Mouse (Mus musculus) heart, embryonic 16.5 days (tissue): ENCODE measurements around the gene Luc7l. TPM values are rescaled to one million over a fixed set of nuclear protein-coding genes. Genes with fewer than 3 reads are reported as not detected.

Experiments used
- ATAC-seq: fragments of 200-750 bp; cut with Nextera tagmentation; replicated peaks from 2 replicates; pipeline ENCODE4 v1.8.0; 2017; ENCODE audit warnings: moderate number of reproducible peaks; ENCODE audit not compliant: insufficient read depth, low FRiP score; ENCODE audit errors: extremely low read depth
- H3K27ac ChIP-seq: fragments of 300-500 bp; sonication (generic); 2 replicates; pipeline ENCODE4 v1.5.1; 2014; ENCODE audit warnings: mild to moderate bottlenecking, low read length, control low read depth, moderate library complexity
- H3K27me3 ChIP-seq: fragments of 300-500 bp; sonication (generic); 2 replicates; pipeline ENCODE4 v1.6.1; 2014; ENCODE audit warnings: low read length, mixed read lengths; ENCODE audit not compliant: control insufficient read depth, insufficient read depth
- H3K36me3 ChIP-seq: fragments of 300-500 bp; sonication (generic); 2 replicates; pipeline ENCODE4 v1.6.1; 2014; ENCODE audit not compliant: control insufficient read depth, insufficient read depth
- H3K4me1 ChIP-seq: fragments of 300-500 bp; sonication (generic); 2 replicates; pipeline ENCODE4 v1.6.1; 2014; ENCODE audit warnings: low read length, mixed read lengths; ENCODE audit not compliant: control insufficient read depth, insufficient read depth
- H3K4me2 ChIP-seq: fragments of 300-500 bp; sonication (generic); 2 replicates; pipeline ENCODE4 v1.6.1; 2014; ENCODE audit warnings: low read depth, mild to moderate bottlenecking, control low read depth, low read length
- H3K4me3 ChIP-seq: fragments of 300-500 bp; sonication (generic); 2 replicates; pipeline ENCODE4 v1.5.1; 2014; ENCODE audit warnings: mild to moderate bottlenecking, control low read depth, low read length
- H3K9ac ChIP-seq: fragments of 300-500 bp; sonication (generic); 2 replicates; pipeline ENCODE4 v1.6.1; 2014; ENCODE audit warnings: low read length, control low read depth
- H3K9me3 ChIP-seq: fragments of 300-500 bp; sonication (generic); replicated peaks from 2 replicates; pipeline ENCODE4 v1.6.1; 2016; ENCODE audit warnings: low read length; ENCODE audit not compliant: control insufficient read depth
- WGBS: fragments of 180-500 bp; shearing (Covaris S2); extraction: QIAGEN DNeasy Blood & Tissue Kit; methylation state at CpG from one replicate; pipeline ENCODE4 v1.1.7; 2014; 5-methylcytosine and 5-hydroxymethylcytosine counted together
- polyA plus RNA-seq: library from polyadenylated mRNA; unstranded; fragments of >200 nt; fragmentation: Nextera tagmentation; extraction: Ambion mirVana; gene quantifications from 2 replicates; pipeline ENCODE4 v1.2.1, GENCODE M21; 2015

Gene Luc7l
- polyA plus RNA-seq: 53.8 and 56.0 TPM in 2 replicates

GRCm38 (mm10) chr17:26252539-26253251 is at the start of gene Luc7l:
Gene Luc7l, plus strand, starts transcription at chr17:26252896.
- H3K27ac ChIP-seq: peak within 1 kb of the TSS; percentile 99
- WGBS: under 1% methylated on average over 41 of the region's 43 CpGs
- H3K9ac ChIP-seq: peak within 1 kb of the TSS; percentile 96
- no peaks in the 10 kb centered on the region for H3K27me3 ChIP-seq
- H3K4me3 ChIP-seq: peak within 1 kb of the TSS; percentile 77
- H3K4me2 ChIP-seq: peak within 1 kb of the TSS; percentile 89
- no peaks in the 10 kb centered on the region for H3K9me3 ChIP-seq
- peak; percentile 96 for ATAC-seq
- H3K4me1 ChIP-seq: peaks cover 10% of the 10 kb centered on the region
- peaks cover 7% of the 10 kb centered on the region for H3K36me3 ChIP-seq

GRCm38 (mm10) chr17:26203321-26203811 is 49.3 kb upstream of the Luc7l start:
- Histone ChIP-seq H3K4me1 (peaks cover 9% of the 10 kb centered on the region; the same call in 1 of the 2 replicates), H3K36me3 (no peaks in the 10 kb centered on the region), H3K27ac (no peak overlapping the region), H3K27me3 (peaks cover 42% of the 10 kb centered on the region), H3K9me3 (no peaks in the 10 kb centered on the region), H3K4me3 (peak overlapping the region; percentile 62), H3K9ac (peak overlapping the region; percentile 57), H3K4me2 (peak overlapping the region; percentile 96)
- 2% methylated on average over 30 of the region's 30 CpGs for WGBS
- ATAC-seq: peak; percentile 15; the same call in 1 of the 2 replicates

GRCm38 (mm10) chr17:26204766-26205165 is 47.9 kb upstream of the Luc7l start:
- H3K4me3 ChIP-seq: no peak overlapping the region
- H3K4me2 ChIP-seq: no peak overlapping the region
- peaks cover 36% of the 10 kb centered on the region for H3K27me3 ChIP-seq
- no peaks in the 10 kb centered on the region for H3K36me3 ChIP-seq
- no peaks in the 10 kb centered on the region for H3K9me3 ChIP-seq
- no peak for ATAC-seq
- no peak overlapping the region for H3K9ac ChIP-seq
- peaks cover 9% of the 10 kb centered on the region; the same call in 1 of the 2 replicates for H3K4me1 ChIP-seq
- WGBS: 37% methylated on average over 11 of the region's 11 CpGs
- H3K27ac ChIP-seq: no peak overlapping the region

GRCm38 (mm10) chr17:26206392-26206791 is 46.3 kb upstream of the Luc7l start:
- peaks cover 4% of the 10 kb centered on the region; the same call in 1 of the 2 replicates for H3K4me1 ChIP-seq
- no peak for ATAC-seq
- no peak overlapping the region for H3K9ac ChIP-seq
- H3K4me2 ChIP-seq: no peak overlapping the region
- H3K9me3 ChIP-seq: no peaks in the 10 kb centered on the region
- no peaks in the 10 kb centered on the region for H3K36me3 ChIP-seq
- no peak overlapping the region for H3K27ac ChIP-seq
- H3K27me3 ChIP-seq: peaks cover 24% of the 10 kb centered on the region
- no peak overlapping the region for H3K4me3 ChIP-seq
- 56% methylated on average over 1 of the region's 1 CpGs for WGBS

- H3K4me2 ChIP-seq: no peak within 1 kb of the TSS
- ATAC-seq: no peak
- peaks cover 12% of the 10 kb centered on the region for H3K27me3 ChIP-seq
- WGBS: 85% methylated on average over 12 of the region's 12 CpGs
- H3K4me1 ChIP-seq: peaks cover 3% of the 10 kb centered on the region; the same call in 1 of the 2 replicates
- no peaks in the 10 kb centered on the region for H3K9me3 ChIP-seq
- H3K27ac ChIP-seq: no peak within 1 kb of the TSS
- H3K9ac ChIP-seq: no peak within 1 kb of the TSS
- no peak within 1 kb of the TSS for H3K4me3 ChIP-seq
- H3K36me3 ChIP-seq: no peaks in the 10 kb centered on the region
Observed at GRCm38 (mm10) chr17:26207686-26208085, 45.0 kb upstream of the Luc7l start, which contains the start of gene Arhgdig. Gene Arhgdig, minus strand, starts transcription at chr17:26207786.

- Histone ChIP-seq H3K4me2 (no peak overlapping the region), H3K9me3 (no peaks in the 10 kb centered on the region), H3K4me1 (no peaks in the 10 kb centered on the region), H3K27me3 (no peaks in the 10 kb centered on the region), H3K9ac (no peak overlapping the region), H3K27ac (no peak overlapping the region), H3K36me3 (no peaks in the 10 kb centered on the region), H3K4me3 (no peak overlapping the region)
- 83% methylated on average over 7 of the region's 7 CpGs for WGBS
- no peak for ATAC-seq
Observed at GRCm38 (mm10) chr17:26212241-26212640, 40.5 kb upstream of the Luc7l start.

GRCm38 (mm10) chr17:26212681-26213080 is 40.0 kb upstream of the Luc7l start:
- no peaks in the 10 kb centered on the region for H3K9me3 ChIP-seq
- H3K4me3 ChIP-seq: no peak overlapping the region
- no peaks in the 10 kb centered on the region for H3K36me3 ChIP-seq
- H3K4me2 ChIP-seq: no peak overlapping the region
- 81% methylated on average over 11 of the region's 11 CpGs for WGBS
- H3K27ac ChIP-seq: no peak overlapping the region
- no peak for ATAC-seq
- H3K27me3 ChIP-seq: no peaks in the 10 kb centered on the region
- H3K9ac ChIP-seq: no peak overlapping the region
- no peaks in the 10 kb centered on the region for H3K4me1 ChIP-seq

GRCm38 (mm10) chr17:26221508-26221907 is 31.2 kb upstream of the Luc7l start:
- Histone ChIP-seq H3K4me1 (peaks cover 2% of the 10 kb centered on the region; the same call in 1 of the 2 replicates), H3K27ac (no peak overlapping the region), H3K4me2 (no peak overlapping the region), H3K27me3 (no peaks in the 10 kb centered on the region), H3K9me3 (no peaks in the 10 kb centered on the region), H3K36me3 (no peaks in the 10 kb centered on the region), H3K4me3 (no peak overlapping the region), H3K9ac (no peak overlapping the region)
- 66% methylated on average over 2 of the region's 2 CpGs for WGBS
- ATAC-seq: no peak

GRCm38 (mm10) chr17:26225150-26225549 is 27.5 kb upstream of the Luc7l start:
- no peak overlapping the region for H3K27ac ChIP-seq
- no peak overlapping the region for H3K4me2 ChIP-seq
- H3K9me3 ChIP-seq: no peaks in the 10 kb centered on the region
- H3K4me3 ChIP-seq: no peak overlapping the region
- H3K4me1 ChIP-seq: peaks cover 2% of the 10 kb centered on the region; the same call in 1 of the 2 replicates
- 57% methylated on average over 12 of the region's 12 CpGs for WGBS
- H3K9ac ChIP-seq: no peak overlapping the region
- no peak for ATAC-seq
- H3K36me3 ChIP-seq: no peaks in the 10 kb centered on the region
- no peaks in the 10 kb centered on the region for H3K27me3 ChIP-seq
